Mouse (Mus musculus): ENCODE data around the gene Slc9a9.
A peak's percentile ranks its signal among the peaks of the same experiment; 100 is the strongest.

Slc9a9 gene

GRCm38 (mm10) chr9:94734320-94734719 lies 64.6 kb downstream of the Slc9a9 start:
- no peak for DNase-seq

DNA sequence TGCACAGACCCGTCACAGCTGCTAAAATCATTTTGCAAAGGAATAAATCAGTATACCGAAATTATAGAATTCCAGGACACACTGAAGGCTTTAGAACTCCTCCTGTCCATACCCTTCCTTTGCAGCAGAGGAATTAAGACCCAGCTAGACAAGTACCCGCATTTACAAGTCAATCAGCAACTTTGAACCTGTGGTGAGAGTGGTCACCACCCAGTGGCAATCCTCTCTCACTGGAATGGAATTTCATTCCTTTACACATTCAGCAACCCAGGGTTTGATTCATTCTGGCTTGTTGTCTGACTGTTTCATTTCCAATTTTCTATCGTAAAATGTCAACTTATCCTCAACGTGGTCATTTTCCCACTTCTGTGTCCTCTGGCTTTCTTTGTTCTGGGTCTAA lies 67.5 kb downstream of the Slc9a9 start:
- no peak for DNase-seq

DNA sequence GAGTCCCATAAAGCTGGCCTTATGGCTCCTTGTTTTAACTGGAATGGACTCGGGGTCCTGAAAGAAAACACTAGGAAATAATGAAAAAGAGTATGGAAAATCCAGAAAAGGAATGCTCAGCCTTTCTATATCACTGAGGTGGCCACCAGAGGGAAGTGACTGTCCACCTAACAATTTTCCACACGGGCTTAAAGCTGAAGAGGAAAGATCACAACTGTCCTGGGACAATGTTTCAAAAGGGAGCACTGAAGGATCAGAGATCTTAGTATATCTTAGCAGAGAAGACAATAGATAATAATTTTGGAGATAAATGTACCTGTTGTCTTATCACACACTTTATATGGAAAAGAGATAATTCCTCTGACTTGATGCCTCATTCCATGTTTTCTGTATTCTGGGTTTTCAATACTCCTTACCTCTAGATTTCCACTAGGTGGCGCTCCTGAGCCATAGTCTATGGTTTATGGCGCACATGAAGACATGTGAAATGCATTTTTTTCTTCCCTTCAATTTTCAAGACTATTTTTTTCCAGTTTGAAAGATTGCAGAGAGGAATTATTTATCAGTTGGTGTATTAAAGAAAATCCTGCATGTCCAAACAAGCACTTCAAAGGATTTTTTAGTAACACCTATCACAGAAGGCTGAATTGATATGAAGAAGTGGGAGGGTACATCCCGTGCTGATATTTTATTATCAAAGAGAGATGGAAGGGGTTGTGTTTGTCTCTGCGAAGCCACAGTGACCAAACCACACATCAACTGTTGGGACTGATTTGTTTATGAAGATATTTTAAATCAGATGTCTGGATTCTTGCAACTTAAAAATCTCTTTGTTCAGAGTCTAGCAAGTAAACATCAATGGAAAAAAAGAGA lies 69.1 kb downstream of the Slc9a9 start:
- DNase-seq: peak in 1 of 2 experiments; percentile 78

DNA sequence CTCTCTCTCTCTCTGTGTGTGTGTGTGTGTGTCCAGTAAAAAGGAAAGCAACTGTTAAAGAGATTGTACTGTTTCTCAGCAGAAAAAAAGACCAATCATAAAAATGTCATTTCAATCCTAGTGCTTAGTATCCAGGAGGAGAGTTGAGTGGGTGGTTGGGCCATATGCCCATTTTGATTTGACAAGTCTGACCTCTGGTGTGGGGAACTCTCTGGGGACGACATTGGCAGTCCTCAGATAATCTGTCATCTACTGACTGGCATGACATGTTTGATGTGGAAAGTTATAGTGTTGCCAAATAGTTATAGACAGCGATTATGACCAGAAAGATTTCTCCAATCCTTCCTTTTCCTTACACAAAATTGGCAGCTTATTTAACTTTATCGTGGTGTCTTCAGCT lies 71.1 kb downstream of the Slc9a9 start:
- DNase-seq: peak; percentile 27 to 70

DNA sequence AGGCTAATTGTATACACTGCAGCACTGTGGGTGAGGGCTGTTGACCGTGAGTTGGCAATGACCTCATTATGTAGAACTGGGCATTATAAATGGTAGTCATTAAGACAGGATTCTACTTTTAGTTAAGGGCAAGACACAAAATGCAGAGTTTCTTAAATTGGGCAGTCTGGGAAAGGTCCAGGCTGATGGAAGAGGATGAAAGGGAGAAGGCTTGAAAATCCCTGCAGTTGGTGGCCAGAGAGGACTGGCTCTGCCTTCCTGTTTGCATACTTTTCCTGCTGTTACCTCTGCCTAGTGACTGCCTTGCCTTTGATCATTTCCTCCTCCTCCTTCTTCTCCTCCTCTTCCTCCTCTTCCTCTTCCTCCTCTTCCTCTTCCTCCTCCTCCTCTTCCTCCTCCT lies 73.6 kb downstream of the Slc9a9 start:
- DNase-seq: no peak

DNA sequence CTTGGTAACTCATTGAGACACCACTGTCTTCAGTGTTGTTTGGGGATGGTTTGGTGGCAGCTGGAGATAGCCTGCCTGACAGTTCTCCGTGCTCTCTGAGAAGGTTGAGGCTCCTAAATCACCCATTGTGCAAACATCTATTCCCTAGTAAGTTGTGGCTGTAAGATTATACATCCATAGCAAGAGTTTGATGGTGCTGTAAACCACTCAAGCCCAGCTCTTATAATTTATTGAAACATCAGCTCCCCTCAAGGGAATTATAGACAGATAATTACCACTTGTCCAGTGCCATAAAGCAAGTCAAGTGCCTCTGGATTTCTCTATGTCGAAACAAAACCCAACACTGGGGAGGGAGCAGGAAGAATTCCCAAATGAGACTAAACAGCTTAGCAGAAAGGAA lies 78.8 kb downstream of the Slc9a9 start:
- DNase-seq: no peak

DNA sequence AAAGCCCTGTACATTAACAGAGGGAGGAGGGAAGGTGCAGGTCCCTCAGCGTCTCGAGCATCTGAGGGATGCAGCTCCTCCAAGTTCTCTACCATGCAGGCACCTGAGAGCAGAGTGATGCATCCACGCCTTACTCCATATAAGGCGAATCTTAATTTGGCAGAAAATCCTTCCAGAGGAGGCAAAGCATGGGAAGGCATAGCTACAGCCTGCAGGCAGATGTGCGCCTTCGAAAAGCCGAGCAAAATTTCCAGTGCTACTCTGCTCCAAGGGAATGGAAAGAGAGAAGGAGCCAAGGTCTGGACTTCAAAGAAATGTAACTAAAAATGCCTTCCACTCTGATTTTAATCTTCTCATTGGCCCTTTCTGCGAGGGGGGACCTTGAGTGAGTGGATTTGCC lies 80.5 kb downstream of the Slc9a9 start:
- DNase-seq: no peak

DNA sequence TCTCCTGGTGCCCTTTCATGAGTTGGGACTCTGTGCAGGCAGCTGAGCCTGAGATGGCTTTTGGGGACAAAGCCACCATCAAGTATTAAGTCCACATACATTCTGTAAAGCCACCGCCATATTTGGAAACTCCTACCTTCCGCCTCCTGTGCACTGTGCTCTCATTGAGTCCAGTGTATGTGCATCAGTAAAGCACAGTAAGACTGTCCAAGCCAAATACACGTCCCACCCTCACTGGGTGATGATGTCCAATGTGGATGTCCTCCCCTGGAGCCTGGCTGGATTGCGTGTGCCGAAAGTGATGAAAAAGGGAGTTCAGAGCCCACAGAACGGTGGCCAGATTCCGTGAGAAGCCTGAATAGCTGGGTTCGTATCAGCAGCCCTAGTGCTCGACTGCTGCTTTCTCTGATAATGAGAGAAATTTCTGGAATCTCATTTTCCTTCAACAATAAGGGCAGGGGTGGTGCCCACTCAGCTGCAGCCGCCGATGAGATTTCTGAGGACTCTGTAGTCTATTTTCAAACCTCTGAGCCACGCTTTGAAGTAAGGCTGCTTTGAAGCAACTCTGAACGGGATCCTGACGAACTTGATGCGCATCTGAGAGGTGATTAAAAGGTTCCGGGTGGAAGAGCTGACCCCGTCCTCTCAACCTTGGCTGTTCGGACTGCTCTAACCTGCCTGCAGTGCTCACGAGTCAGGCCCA lies 81.4 kb downstream of the Slc9a9 start:
- no peak for DNase-seq

- no peak for DNase-seq
Observed at GRCm38 (mm10) chr9:94751638-94752021, 81.9 kb downstream of the Slc9a9 start.

DNA sequence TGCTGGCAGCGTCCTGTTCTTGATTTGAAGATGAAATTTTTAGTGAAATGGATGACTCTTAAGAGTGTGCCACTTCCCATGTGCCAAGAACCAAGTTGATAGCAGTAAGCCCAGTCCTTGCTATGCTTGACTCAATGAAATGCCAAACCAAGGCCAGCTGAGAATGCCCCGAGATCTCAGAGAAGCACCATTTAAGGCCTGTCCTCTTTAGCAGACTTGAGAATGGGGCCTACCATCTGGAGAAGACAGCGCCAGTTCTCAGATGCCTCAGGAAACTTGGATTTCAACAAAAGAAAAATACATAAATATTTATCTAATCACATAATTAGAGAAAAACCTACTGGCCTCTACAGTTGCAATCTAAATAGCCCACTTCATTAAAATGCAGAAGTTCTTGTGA lies 82.4 kb downstream of the Slc9a9 start:
- DNase-seq: peak; percentile 44 to 79

DNA sequence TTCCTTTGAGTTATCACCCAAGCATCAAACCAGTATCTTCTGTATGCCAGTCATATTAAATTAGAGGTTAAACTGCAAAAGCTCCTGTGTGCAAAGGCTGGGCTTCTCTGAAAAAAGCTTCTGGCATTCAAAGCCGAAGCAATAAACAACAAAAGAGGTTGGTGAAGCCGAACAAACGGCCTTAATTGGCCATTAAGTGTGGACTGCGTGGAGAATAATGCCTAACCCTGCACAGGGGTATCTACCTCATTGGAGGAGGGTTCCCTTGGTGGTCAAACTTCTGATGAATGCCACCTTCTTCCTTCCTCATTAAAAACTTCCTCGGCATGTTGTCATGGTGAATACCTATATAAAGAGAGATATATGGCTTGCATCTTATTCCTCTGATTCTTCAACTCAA lies 90.2 kb downstream of the Slc9a9 start:
- no peak for DNase-seq

GRCm38 (mm10) chr9:94768114-94768513 lies 98.4 kb downstream of the Slc9a9 start:
- DNase-seq: no peak

GRCm38 (mm10) chr9:94768524-94768923 lies 98.8 kb downstream of the Slc9a9 start:
- no peak for DNase-seq

DNA sequence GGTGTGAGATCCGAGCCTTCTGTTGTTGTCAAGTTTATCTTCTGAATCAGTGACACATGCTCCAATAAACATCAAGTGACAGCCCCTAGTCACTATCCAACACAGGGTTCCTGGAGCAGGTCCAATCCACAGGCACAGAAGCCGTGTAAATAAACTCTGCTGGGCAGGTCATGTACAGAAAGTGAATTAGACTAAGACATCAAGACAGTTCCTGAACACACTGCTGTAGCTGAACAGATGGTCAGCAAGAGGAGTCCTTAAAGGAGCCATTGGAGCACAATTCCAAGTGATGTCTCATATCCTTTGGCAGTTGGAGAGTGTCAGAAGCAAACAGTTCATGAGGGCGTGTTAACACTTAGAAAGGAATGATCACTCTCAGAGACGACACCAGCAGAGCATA lies 103.6 kb downstream of the Slc9a9 start:
- DNase-seq: peak in 1 of 2 experiments; percentile 24

GRCm38 (mm10) chr9:94788261-94788660 lies 118.6 kb downstream of the Slc9a9 start:
- no peak for DNase-seq

DNA sequence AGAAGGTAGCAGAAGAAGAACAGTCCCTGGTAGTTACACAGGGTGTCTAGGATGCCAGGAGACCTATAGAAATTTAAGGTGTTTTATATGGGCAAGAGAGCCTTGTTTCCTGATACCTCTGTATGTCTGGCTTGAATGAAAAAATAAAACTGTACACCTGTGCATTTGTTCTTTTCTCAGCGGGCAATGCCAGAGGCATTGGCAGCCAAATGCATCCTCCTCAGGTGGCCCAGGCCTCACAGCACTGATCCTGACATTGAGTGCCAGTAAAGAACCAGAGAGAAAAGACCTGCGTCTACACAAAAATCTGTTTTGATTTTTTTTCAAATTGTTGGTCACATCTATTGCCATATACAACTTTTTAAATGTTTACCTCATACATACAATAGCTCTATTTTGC lies 121.3 kb downstream of the Slc9a9 start:
- no peak for DNase-seq

DNA sequence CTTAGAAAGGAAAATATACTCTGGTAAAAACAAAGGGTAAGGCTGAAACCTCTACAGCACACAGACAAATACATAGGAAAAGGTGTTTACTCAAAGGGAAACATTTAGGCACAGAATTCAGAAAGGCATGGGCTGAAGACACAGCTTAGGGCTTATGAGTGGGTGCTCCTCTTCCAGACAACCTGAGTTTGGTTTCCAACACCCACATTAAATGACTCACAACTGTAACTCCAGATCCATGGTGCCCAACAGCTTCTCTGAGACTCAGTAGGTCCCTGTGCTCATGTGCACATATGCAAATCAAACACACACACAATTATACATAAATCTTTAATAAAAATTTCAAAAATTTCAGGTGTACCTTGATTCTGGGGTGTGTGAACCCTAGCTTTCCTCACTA lies 133.4 kb downstream of the Slc9a9 start:
- no peak for DNase-seq

DNA sequence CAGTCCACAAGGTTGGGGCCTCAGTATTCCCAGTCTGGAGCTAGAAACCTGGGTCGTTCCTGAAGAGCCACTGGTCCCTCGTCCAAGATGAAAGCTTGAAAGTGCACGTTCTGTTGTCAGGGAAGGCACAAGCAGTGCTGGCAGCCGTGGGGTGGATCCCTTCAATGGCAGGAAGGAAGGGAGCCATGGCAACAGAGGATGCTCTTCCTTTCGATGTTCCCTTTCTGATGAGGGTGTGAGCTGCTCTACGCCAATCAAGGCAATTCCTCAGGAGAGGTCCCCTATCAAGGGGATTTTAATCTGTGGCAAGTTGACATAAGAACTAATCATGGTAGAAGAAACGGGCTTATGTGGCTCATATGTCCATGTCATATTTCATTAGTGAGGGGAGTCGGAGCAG lies 135.8 kb downstream of the Slc9a9 start:
- DNase-seq: no peak

GRCm38 (mm10) chr9:94815518-94815917 lies 145.8 kb downstream of the Slc9a9 start:
- no peak for DNase-seq

DNA sequence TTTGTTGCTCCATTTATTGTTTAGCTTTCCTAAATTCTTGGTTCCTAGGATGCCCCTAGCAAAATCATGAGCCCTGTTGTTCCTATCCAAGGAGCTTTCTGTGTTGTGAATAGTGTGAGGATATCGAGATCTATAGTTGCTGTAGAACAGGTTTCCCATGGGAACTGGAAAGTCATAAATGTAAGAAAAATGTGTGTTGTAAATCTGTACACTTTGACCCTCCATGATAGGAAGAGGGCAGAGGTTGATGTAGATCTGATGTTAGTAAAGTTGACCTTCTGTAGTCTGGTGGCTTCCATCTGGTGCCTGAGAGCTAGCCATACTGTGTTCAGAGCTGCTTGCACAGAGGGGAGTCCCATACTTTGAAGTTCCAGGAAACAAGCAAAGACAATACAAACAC lies 151.6 kb downstream of the Slc9a9 start:
- no peak for DNase-seq

DNA sequence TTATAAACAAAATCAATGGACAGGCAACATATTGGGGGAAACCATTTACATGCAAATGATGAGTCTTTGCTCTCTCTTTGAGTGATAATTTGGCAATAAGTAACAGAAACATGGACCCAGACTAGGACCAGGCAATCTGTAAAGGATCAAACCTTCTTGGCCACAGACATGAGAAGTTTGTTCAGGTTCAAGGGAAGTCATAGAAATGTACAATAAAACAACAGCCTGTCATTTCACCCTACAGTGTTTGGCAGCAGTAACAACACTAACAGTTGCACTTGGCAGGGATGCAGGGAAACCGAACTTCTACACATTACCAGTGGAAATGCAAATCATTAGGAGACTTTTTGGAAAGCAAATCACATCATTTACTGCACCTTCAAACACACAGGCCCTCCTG lies 164.1 kb downstream of the Slc9a9 start:
- no peak for DNase-seq

DNA sequence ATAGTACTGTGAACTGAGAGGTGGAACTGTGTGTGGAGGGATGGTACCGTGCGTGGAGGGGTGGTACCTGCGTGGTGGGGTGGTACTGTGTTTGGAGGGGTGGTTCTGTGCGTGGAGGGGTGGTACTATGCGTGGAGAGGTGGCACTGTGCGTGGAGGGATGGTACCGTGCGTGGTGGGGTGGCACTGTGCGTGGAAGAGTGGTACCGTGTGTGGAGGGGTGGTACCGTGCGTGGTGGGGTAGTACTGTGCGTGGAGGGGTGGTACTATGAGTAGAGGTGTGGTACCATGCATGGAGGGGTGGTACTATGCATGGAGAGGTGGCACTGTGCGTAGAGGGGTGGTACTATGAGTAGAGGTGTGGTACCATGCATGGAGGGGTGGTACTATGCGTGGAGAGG lies 167.7 kb downstream of the Slc9a9 start:
- no peak for DNase-seq

- DNase-seq: no peak
Observed at GRCm38 (mm10) chr9:94838479-94839031, 168.8 kb downstream of the Slc9a9 start.

GRCm38 (mm10) chr9:94839204-94839603 lies 169.5 kb downstream of the Slc9a9 start:
- DNase-seq: no peak
